Mouse (Mus musculus) gastrocnemius, adult 8-10 months (tissue): ENCODE measurements at regions not wholly inside any gene's neighbourhood (a gene's known extent, or its start where the extent isn't known, plus 50 kb on each side); places are given as distances from the start of the nearest gene placed in this dataset.

Experiments used
- DNase-seq, 2 experiments: peaks; one replicate each; pipeline ENCODE4 v3.0.0; 2022; ENCODE audit warnings: low spot score in 2 of 2

GRCm38 (mm10) chr2:172613891-172614391, 64.5 kb downstream of the Tfap2c start:
- DNase-seq = no peak

GRCm38 (mm10) chr2:172615148-172615547, 65.8 kb downstream of the Tfap2c start:
- DNase-seq = no peak

GRCm38 (mm10) chr2:172615582-172615981, 66.2 kb downstream of the Tfap2c start:
- DNase-seq = no peak

- DNase-seq = no peak
These were observed 69.8 kb downstream of the Tfap2c start for GRCm38 (mm10) chr2:172619168-172619567.

GRCm38 (mm10) chr2:172620001-172620400, 70.6 kb downstream of the Tfap2c start:
- DNase-seq = no peak

- DNase-seq = no peak
These were observed 74.3 kb downstream of the Tfap2c start for GRCm38 (mm10) chr2:172623707-172624106.

- no peak for DNase-seq
These were observed 78.2 kb downstream of the Tfap2c start for GRCm38 (mm10) chr2:172627353-172628306.

GRCm38 (mm10) chr2:172630333-172630732, 80.9 kb downstream of the Tfap2c start:
- no peak for DNase-seq

GRCm38 (mm10) chr2:172642616-172643015, 93.2 kb downstream of the Tfap2c start:
- no peak for DNase-seq

- DNase-seq = no peak
These were observed 94.5 kb downstream of the Tfap2c start for GRCm38 (mm10) chr2:172643860-172644259.

GRCm38 (mm10) chr2:172644451-172644850, 95.1 kb downstream of the Tfap2c start:
- DNase-seq = no peak

GRCm38 (mm10) chr2:172648072-172648471, 98.7 kb downstream of the Tfap2c start:
- no peak for DNase-seq

GRCm38 (mm10) chr2:172660479-172660878, 111.1 kb downstream of the Tfap2c start:
- DNase-seq = no peak

GRCm38 (mm10) chr2:172660916-172661315, 111.5 kb downstream of the Tfap2c start:
- no peak for DNase-seq

GRCm38 (mm10) chr2:172661418-172661980, 112.1 kb downstream of the Tfap2c start:
- DNase-seq = no peak

- no peak for DNase-seq
These were observed 112.8 kb downstream of the Tfap2c start for GRCm38 (mm10) chr2:172662165-172662564.

GRCm38 (mm10) chr2:172663681-172664080, 114.3 kb downstream of the Tfap2c start:
- DNase-seq = no peak

- DNase-seq = no peak
These were observed 123.7 kb downstream of the Tfap2c start for GRCm38 (mm10) chr2:172673081-172673480.

GRCm38 (mm10) chr2:172674641-172675040, 125.2 kb downstream of the Tfap2c start:
- no peak for DNase-seq

- DNase-seq = no peak
These were observed 125.7 kb downstream of the Tfap2c start for GRCm38 (mm10) chr2:172675081-172675480.

GRCm38 (mm10) chr2:172690196-172690595, 140.8 kb downstream of the Tfap2c start:
- no peak for DNase-seq

- DNase-seq = no peak
These were observed 141.7 kb downstream of the Tfap2c start for GRCm38 (mm10) chr2:172690931-172691651.
